Mouse (Mus musculus): ENCODE results near the gene Gm10666.
"Not testable (repeated sequence)": the region's sequence is repeated elsewhere in the genome, so short reads cannot be mapped to it uniquely, and the experiment has no call there.

The Gm10666 gene

DNA sequence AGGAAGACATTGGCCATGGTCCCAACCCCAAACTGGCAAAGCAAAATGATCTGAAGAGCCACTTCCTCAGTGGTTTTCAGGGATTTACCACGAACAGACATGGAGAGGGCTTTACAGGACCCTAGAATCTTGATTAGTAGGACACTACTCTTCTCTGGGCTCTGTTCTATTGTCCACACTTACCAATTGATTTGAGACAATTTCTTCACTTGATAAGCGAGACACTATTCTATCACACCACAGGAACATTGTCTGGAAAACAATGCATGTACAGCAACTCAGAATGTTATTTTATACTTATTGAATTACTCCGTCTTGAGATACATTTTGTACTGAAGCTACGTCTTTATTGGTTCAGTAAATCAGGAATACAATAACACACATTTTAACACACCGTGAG, at the start of gene Gm10666:
Gene Gm10666, minus strand, starts transcription at position 101 of the 400 bp plus-strand sequence.
- not testable (repeated sequence) for DNase-seq

DNA sequence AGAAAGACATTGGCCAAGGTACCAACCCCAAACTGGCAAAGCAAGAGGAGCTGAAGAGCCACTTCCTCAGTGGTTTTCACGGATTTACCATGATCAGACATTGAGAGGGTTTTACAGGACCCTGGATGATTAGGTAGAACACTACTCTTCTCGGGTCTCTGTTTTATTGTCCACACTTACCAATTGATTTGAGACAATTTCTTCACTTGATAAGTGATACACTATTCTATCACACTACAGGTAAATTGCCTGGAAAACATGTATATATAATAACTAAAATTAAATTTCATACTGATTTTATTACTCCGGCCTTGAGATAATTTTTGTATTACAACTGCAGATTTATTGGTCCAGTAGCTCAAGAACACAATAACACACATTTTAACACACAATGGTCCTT, 29.4 kb upstream of the Gm10666 start, which contains the start of gene Vmn1r142:
Gene Vmn1r142, minus strand, starts transcription at position 101 of the 400 bp plus-strand sequence.
- DNase-seq: not testable (repeated sequence)

DNA sequence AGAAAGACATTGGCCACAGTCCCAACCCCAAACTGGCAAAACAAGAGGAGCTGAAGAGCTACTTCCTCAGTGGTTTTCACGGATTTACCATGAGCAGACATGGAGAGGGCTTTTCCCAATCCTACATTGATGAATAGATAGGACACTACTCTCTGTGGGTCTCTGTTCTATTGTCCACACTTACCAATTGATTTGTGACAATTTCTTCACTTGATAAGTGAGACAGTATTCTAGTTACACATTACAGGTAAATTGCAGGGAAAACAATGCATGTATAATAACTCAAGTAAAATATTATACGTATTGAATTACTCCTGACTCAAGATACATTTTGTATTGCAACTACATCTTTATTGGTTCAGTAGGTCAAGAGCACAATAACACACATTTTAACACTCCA, 16.4 kb downstream of the Gm10666 start, which contains the start of gene Gm16451:
Gene Gm16451, minus strand, starts transcription at position 101 of the 400 bp plus-strand sequence.
- DNase-seq: not testable (repeated sequence)
